Mouse (Mus musculus): ENCODE measurements at regions not wholly inside any gene's neighbourhood (a gene's known extent, or its start where the extent isn't known, plus 50 kb on each side); places are given as distances from the start of the nearest gene placed in this dataset.

DNA sequence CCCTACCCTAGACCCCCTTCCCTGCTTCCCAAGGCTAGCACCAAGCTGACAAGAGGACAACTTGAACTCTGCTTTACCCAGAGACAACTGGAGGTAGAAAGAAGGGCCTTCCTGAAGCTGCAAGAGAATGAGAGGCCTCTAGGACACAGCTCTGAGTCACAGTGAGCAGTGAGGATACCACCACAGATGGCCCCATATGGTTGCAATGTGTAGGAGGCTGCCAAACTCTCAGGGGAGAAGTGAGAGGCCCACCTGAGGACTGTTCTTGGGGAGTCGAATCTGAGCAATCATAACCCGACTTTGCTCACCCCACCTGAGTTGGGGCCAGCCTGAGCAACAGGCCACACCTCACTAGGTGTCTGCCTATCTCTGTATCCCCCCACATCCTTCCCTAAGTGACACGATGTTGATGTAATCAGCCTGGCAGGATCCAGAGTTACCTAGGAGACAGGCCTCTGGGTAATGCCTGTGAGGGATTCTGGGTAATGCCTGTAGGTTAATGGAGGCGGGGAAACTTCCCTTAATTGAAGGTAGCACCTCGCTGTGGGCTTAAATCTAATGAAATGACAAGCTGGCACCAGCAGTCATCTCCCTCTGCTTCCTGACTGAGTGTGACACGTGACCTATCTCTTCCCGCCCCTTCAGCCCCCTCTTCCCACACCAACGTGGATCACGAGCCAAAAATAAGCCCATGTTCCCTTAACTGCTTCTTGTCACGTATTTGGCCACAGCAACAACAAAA, 207.7 kb downstream of the Bcl2l11 start:
- no peak overlapping the region for H3K27ac ChIP-seq (ENCODE audit: insufficient read depth, low read depth, low read length)
- H3K36me3 ChIP-seq (ENCODE audit: control insufficient read depth, insufficient read depth, low read length) = no peaks in the 10 kb centered on the region
- H3K4me1 ChIP-seq (ENCODE audit: control insufficient read depth, insufficient read depth, insufficient read length, low read length) = peaks cover 13% of the 10 kb centered on the region; the same call in 1 of the 2 replicates
- no peaks in the 10 kb centered on the region for H3K27me3 ChIP-seq (ENCODE audit: control insufficient read depth, insufficient read depth, low read length)
- TF ChIP-seq CTCF (IDR thresholded peaks at IDR 0.05; ENCODE audit: extremely low read depth, insufficient read length, insufficient replicate concordance, low read depth, low read length) (no peak), POLR2A (IDR thresholded peaks at IDR 0.05; ENCODE audit: low read depth, low read length) (no peak)
- WGBS = 74% methylated on average over 10 of the region's 10 CpGs
- no peak overlapping the region for H3K4me3 ChIP-seq (ENCODE audit: low read depth, low read length)

DNA sequence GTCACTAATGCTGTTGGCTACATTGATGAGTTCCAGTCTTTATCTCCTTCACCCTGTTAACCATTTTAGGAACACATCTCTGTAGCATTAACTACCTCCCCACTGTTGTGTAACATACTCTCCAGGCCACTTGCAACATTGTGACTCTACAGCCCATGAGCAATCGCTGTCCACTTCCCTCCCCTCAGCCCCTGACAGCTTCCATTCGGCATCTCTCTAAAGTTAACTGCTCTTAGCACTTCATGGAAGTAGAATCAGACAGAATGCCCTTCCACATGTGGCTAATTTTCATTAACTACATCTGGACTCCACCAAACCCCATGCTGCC, 208.3 kb downstream of the Bcl2l11 start:
- no peaks in the 10 kb centered on the region for H3K36me3 ChIP-seq (ENCODE audit: control insufficient read depth, insufficient read depth, low read length)
- H3K27me3 ChIP-seq (ENCODE audit: control insufficient read depth, insufficient read depth, low read length) = no peaks in the 10 kb centered on the region
- WGBS = 88% methylated on average over 2 of the region's 2 CpGs
- TF ChIP-seq CTCF (IDR thresholded peaks at IDR 0.05; ENCODE audit: extremely low read depth, insufficient read length, insufficient replicate concordance, low read depth, low read length) = no peak
- no peak for TF ChIP-seq POLR2A (IDR thresholded peaks at IDR 0.05; ENCODE audit: low read depth, low read length)
- H3K4me3 ChIP-seq (ENCODE audit: low read depth, low read length) = no peak overlapping the region
- H3K4me1 ChIP-seq (ENCODE audit: control insufficient read depth, insufficient read depth, insufficient read length, low read length) = peaks cover 19% of the 10 kb centered on the region; the same call in 1 of the 2 replicates
- no peak overlapping the region for H3K27ac ChIP-seq (ENCODE audit: insufficient read depth, low read depth, low read length)

DNA sequence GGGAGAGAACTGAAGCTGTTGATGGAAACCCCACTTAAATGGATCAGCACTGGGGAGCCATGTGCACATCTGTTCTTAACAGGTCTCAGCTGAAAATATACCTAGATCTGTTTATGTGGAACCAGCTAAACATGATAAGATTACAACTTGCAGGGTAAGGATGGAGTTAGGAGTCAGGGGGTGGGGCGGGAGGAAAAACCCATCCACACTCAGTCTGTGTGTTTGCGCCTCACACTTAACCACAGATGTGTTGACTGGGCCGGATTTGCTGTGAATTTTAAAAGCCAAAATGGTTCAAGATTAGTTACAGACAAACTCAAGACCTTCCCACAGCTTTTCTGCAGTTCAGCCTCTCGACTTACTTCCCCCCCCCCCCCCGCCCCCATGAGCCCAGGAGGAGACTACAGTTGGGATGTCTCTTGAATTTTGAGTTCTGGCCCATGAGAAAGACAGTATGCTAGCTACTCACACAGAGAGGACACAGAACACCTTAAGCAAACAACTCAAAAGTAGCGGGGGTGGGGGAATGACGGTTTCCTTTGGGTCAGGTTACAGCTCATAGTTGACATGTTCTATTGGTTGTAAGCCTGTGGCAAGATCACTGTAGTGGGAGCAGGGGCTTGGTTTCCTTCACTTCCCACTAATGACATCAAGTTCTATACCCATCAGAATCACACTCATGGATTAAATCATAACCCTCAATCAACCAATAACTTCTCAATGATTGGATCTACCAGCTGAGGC, 209.1 kb downstream of the Bcl2l11 start:
- H3K4me1 ChIP-seq (ENCODE audit: control insufficient read depth, insufficient read depth, insufficient read length, low read length) = peaks cover 20% of the 10 kb centered on the region; the same call in 1 of the 2 replicates
- WGBS = 70% methylated on average over 7 of the region's 7 CpGs
- no peaks in the 10 kb centered on the region for H3K27me3 ChIP-seq (ENCODE audit: control insufficient read depth, insufficient read depth, low read length)
- H3K4me3 ChIP-seq (ENCODE audit: low read depth, low read length) = no peak overlapping the region
- TF ChIP-seq POLR2A (IDR thresholded peaks at IDR 0.05; ENCODE audit: low read depth, low read length) (no peak), CTCF (IDR thresholded peaks at IDR 0.05; ENCODE audit: extremely low read depth, insufficient read length, insufficient replicate concordance, low read depth, low read length) (no peak)
- H3K27ac ChIP-seq (ENCODE audit: insufficient read depth, low read depth, low read length) = no peak overlapping the region
- H3K36me3 ChIP-seq (ENCODE audit: control insufficient read depth, insufficient read depth, low read length) = no peaks in the 10 kb centered on the region

DNA sequence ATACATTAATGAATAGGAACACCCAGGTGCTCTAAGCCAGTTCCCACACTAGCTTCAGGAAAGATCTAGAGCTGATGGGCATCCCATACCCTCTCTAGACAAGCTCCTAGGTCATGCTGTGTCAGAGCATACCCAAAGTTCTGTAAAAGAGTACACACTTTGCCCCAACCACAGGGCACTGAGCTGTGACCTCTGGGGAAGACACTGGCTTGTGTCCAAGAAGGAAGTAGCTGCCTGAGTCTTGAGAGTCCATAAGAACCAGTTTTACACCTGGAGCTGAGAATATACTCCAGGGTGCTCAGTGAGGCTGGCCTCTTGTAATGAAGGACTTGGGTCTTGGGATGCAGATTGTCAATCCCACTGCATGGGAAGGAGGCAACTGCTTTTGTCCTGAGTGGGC, 211.4 kb downstream of the Bcl2l11 start:
- H3K4me1 ChIP-seq (ENCODE audit: control insufficient read depth, insufficient read depth, insufficient read length, low read length) = peaks cover 20% of the 10 kb centered on the region; the same call in 1 of the 2 replicates
- TF ChIP-seq CTCF (IDR thresholded peaks at IDR 0.05; ENCODE audit: extremely low read depth, insufficient read length, insufficient replicate concordance, low read depth, low read length) (no peak), POLR2A (IDR thresholded peaks at IDR 0.05; ENCODE audit: low read depth, low read length) (no peak)
- H3K4me3 ChIP-seq (ENCODE audit: low read depth, low read length) = no peak overlapping the region

DNA sequence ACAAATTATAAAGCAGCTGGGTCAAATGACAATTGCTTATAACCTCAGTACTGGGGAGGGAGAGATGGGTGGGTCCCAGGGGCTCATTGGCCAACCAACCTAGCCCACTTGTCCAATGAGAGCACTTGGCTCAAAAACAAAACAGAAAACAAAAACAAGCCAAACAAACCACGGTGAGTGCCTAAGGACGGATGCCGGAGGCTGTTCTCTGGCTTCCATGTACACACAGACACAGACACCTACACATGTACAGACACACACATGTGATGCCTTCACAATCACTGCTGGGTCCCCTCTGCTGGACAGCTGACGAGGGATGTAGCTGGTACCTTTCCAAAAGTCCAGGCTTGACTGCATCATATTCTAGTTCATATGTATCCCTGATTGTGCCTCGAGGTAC, 212.0 kb downstream of the Bcl2l11 start:
- H3K4me3 ChIP-seq (ENCODE audit: low read depth, low read length) = no peak overlapping the region
- no peak overlapping the region for H3K27ac ChIP-seq (ENCODE audit: insufficient read depth, low read depth, low read length)
- WGBS = 86% methylated on average over 5 of the region's 5 CpGs
- H3K4me1 ChIP-seq (ENCODE audit: control insufficient read depth, insufficient read depth, insufficient read length, low read length) = peaks cover 20% of the 10 kb centered on the region; the same call in 1 of the 2 replicates
- H3K27me3 ChIP-seq (ENCODE audit: control insufficient read depth, insufficient read depth, low read length) = no peaks in the 10 kb centered on the region
- no peaks in the 10 kb centered on the region for H3K36me3 ChIP-seq (ENCODE audit: control insufficient read depth, insufficient read depth, low read length)
- TF ChIP-seq POLR2A (IDR thresholded peaks at IDR 0.05; ENCODE audit: low read depth, low read length) (no peak), CTCF (IDR thresholded peaks at IDR 0.05; ENCODE audit: extremely low read depth, insufficient read length, insufficient replicate concordance, low read depth, low read length) (no peak)

More for the DNA sequence above, 211.4 kb downstream of the Bcl2l11 start:
- Histone ChIP-seq H3K27ac (ENCODE audit: insufficient read depth, low read depth, low read length) (0 out of 2 replicates have a peak overlapping the region, but pooled peaks have one; percentile 36), H3K27me3 (ENCODE audit: control insufficient read depth, insufficient read depth, low read length) (no peaks in the 10 kb centered on the region), H3K36me3 (ENCODE audit: control insufficient read depth, insufficient read depth, low read length) (no peaks in the 10 kb centered on the region)

DNA sequence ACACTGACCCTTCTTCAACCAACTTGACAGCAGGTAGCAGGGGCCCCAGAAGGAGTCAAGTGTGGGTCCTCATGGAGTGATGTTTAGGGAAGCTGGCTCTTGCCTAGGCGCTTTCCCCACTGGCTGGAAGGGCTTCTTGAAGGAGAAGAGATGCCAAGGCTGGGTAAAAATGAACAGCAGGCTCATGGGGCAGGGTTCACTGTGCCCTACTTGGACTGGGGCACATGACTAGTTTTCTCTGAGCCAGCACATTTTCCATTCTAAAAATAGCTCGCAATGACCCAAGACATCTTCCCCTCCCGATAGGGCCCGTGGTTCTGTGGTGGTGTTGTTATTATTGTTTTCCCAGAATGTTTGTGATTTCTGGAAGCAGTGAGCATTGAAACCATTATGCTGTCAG, 212.6 kb downstream of the Bcl2l11 start:
- TF ChIP-seq CTCF (IDR thresholded peaks at IDR 0.05; ENCODE audit: extremely low read depth, insufficient read length, insufficient replicate concordance, low read depth, low read length) = no peak
- TF ChIP-seq POLR2A (IDR thresholded peaks at IDR 0.05; ENCODE audit: low read depth, low read length) = no peak
- 57% methylated on average over 4 of the region's 4 CpGs for WGBS
- Histone ChIP-seq H3K4me3 (ENCODE audit: low read depth, low read length) (no peak overlapping the region), H3K4me1 (ENCODE audit: control insufficient read depth, insufficient read depth, insufficient read length, low read length) (peaks cover 20% of the 10 kb centered on the region; the same call in 1 of the 2 replicates), H3K27me3 (ENCODE audit: control insufficient read depth, insufficient read depth, low read length) (no peaks in the 10 kb centered on the region), H3K36me3 (ENCODE audit: control insufficient read depth, insufficient read depth, low read length) (no peaks in the 10 kb centered on the region), H3K27ac (ENCODE audit: insufficient read depth, low read depth, low read length) (no peak overlapping the region)

DNA sequence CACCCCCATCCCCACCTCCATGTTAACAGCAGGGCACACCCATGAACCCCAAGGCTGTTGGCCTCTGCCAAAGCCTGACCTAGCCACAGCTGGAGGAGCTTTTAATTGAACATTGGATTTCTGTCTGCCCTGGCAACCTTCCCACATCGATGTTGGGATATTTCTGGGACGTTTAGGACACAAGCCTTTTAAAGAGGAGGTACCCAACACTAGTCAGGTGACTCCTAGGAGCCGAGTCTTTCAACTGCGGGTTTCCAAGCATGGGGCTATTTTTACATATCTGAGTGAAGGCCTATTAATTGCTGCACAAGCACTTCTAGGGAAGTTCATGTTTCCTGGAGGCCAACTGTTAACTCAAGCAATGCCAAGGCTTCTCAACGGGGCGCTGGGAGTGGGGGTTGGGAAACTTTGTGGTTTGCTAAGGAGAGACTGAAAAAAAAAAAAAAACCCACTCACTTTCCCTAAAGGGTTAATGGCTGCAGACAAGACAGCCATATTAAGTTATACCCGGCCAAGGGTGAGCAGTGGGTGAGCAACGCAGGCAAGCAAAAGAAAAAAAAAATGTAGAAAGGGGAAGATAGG, 213.3 kb downstream of the Bcl2l11 start:
- Histone ChIP-seq H3K4me1 (ENCODE audit: control insufficient read depth, insufficient read depth, insufficient read length, low read length) (peaks cover 20% of the 10 kb centered on the region; the same call in 1 of the 2 replicates), H3K36me3 (ENCODE audit: control insufficient read depth, insufficient read depth, low read length) (no peaks in the 10 kb centered on the region), H3K4me3 (ENCODE audit: low read depth, low read length) (no peak overlapping the region), H3K27me3 (ENCODE audit: control insufficient read depth, insufficient read depth, low read length) (no peaks in the 10 kb centered on the region), H3K27ac (ENCODE audit: insufficient read depth, low read depth, low read length) (no peak overlapping the region)
- TF ChIP-seq CTCF (IDR thresholded peaks at IDR 0.05; ENCODE audit: extremely low read depth, insufficient read length, insufficient replicate concordance, low read depth, low read length) (no peak), POLR2A (IDR thresholded peaks at IDR 0.05; ENCODE audit: low read depth, low read length) (no peak)
- 29% methylated on average over 8 of the region's 8 CpGs for WGBS

All from small intestine, adult 2 months (tissue).